Mouse (Mus musculus): Measurements from ENCODE around the gene Rpn1. TPM values are rescaled to one million over a fixed set of nuclear protein-coding genes. Genes with fewer than 3 reads are reported as not detected.
A peak's percentile ranks its signal among the peaks of the same experiment; 100 is the strongest.

The Rpn1 gene
- total and polyA plus RNA-seq, 3 experiments: 67.7 to 114 (median 107) TPM

GRCm38 (mm10) chr6:88083672-88084071 lies 610 bp upstream of the Rpn1 start:
- Histone ChIP-seq H3K27me3 (ENCODE audit: control insufficient read depth, insufficient read depth, low read length) (peaks cover 3% of the 10 kb centered on the region; the same call in 1 of the 2 replicates), H3K4me3 (peak overlapping the region; percentile 97), H3K36me3 (ENCODE audit: control insufficient read depth, insufficient read depth, low read length) (0 out of 2 replicates have a peak, but pooled peaks cover 2% of the 10 kb centered on the region), H3K9ac (ENCODE audit: low read depth, low read length) (no peak overlapping the region), H3K4me1 (ENCODE audit: control insufficient read depth, insufficient read depth, low read length) (peaks cover 6% of the 10 kb centered on the region), H3K27ac (peak overlapping the region; percentile 78), H3K79me2 (replicated peaks; ENCODE audit: control insufficient read depth, insufficient read depth, low read length) (peaks cover 10% of the 10 kb centered on the region)
- TF ChIP-seq EP300 (IDR thresholded peaks at IDR 0.05; ENCODE audit: insufficient read depth, low read depth, low read length) (no peak), CTCF (IDR thresholded peaks at IDR 0.05) (no peak), POLR2A (IDR thresholded peaks at IDR 0.05; ENCODE audit: insufficient read depth, low read depth, low read length) (no peak)
- 60% methylated on average over 3 of the region's 3 CpGs for WGBS
- no peak for DNase-seq
- intact Hi-C loops (cut with DNase I): no loop called here

- H3K9ac ChIP-seq (ENCODE audit: low read depth, low read length): no peak overlapping the region
- DNase-seq: no peak
- WGBS: 87% methylated on average over 1 of the region's 1 CpGs
- peaks cover 2% of the 10 kb centered on the region; the same call in 1 of the 2 replicates for H3K36me3 ChIP-seq (ENCODE audit: control insufficient read depth, insufficient read depth, low read length)
- no peak overlapping the region for H3K4me3 ChIP-seq
- intact Hi-C loops (cut with DNase I): no loop called here
- peaks cover 5% of the 10 kb centered on the region for H3K4me1 ChIP-seq (ENCODE audit: control insufficient read depth, insufficient read depth, low read length)
- TF ChIP-seq EP300 (IDR thresholded peaks at IDR 0.05; ENCODE audit: insufficient read depth, low read depth, low read length): no peak
- peak; percentile 27; the same call in 1 of the 2 replicates for TF ChIP-seq CTCF (IDR thresholded peaks at IDR 0.05)
- H3K27ac ChIP-seq: no peak overlapping the region
- H3K27me3 ChIP-seq (ENCODE audit: control insufficient read depth, insufficient read depth, low read length): no peaks in the 10 kb centered on the region
- peaks cover 12% of the 10 kb centered on the region for H3K79me2 ChIP-seq (replicated peaks; ENCODE audit: control insufficient read depth, insufficient read depth, low read length)
These were observed 4.7 kb downstream of the Rpn1 start for GRCm38 (mm10) chr6:88088971-88089370.

DNA sequence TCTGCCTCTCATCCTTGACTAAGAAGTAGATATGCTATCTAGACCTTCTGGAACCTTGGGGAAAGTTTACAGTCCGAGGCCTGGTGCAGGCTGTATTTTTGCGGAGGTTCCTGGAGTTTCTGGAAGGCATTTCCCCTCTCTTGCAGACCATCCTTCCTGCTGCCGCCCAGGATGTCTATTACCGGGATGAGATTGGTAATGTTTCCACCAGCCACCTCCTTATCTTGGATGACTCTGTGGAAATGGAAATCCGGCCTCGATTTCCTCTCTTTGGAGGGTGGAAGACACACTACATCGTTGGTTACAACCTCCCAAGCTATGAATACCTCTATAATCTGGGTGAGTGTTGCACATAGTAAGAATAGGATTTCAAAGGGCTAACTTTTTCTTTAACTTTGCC lies 11.1 kb downstream of the Rpn1 start:
- H3K4me3 ChIP-seq: no peak overlapping the region
- DNase-seq: no peak

DNA sequence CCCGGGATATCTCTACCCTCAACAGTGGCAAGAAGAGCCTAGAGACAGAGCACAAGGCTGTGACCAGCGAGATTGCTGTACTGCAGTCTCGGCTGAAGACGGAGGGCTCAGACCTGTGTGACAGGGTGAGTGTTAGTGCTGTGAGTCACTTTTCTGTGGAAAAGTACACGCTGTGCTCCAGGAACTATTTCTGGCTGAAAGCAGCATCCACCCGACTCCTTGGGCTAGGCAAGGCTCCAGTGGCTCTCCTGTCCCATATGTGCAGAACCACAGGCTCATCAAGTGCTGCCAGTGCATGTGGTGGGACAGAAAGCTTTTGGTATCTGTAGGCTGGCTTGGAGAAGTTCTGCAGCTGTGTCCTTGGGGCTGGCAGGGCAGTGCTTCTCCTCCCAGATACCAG lies 17.8 kb downstream of the Rpn1 start:
- H3K4me3 ChIP-seq: no peak overlapping the region
- TF ChIP-seq POLR2A (IDR thresholded peaks at IDR 0.05; ENCODE audit: insufficient read depth, low read depth, low read length) (no peak), EP300 (IDR thresholded peaks at IDR 0.05; ENCODE audit: insufficient read depth, low read depth, low read length) (no peak), CTCF (IDR thresholded peaks at IDR 0.05) (no peak)
- H3K27me3 ChIP-seq (ENCODE audit: control insufficient read depth, insufficient read depth, low read length): no peaks in the 10 kb centered on the region
- 87% methylated on average over 6 of the region's 6 CpGs for WGBS
- intact Hi-C loops (cut with DNase I): loop anchor here (10.0 kb wide), 1 partner anchor 337 kb away; no protein-coding TSS in a partner anchor
- H3K9ac ChIP-seq (ENCODE audit: low read depth, low read length): no peak overlapping the region
- no peaks in the 10 kb centered on the region for H3K36me3 ChIP-seq (ENCODE audit: control insufficient read depth, insufficient read depth, low read length)
- no peaks in the 10 kb centered on the region for H3K79me2 ChIP-seq (replicated peaks; ENCODE audit: control insufficient read depth, insufficient read depth, low read length)
- H3K4me1 ChIP-seq (ENCODE audit: control insufficient read depth, insufficient read depth, low read length): peaks cover 4% of the 10 kb centered on the region
- DNase-seq: no peak
- no peak overlapping the region for H3K27ac ChIP-seq

More for the DNA sequence above, 11.1 kb downstream of the Rpn1 start:
- Histone ChIP-seq H3K79me2 (replicated peaks; ENCODE audit: control insufficient read depth, insufficient read depth, low read length) (no peaks in the 10 kb centered on the region), H3K9ac (ENCODE audit: low read depth, low read length) (no peak overlapping the region), H3K27ac (no peak overlapping the region; the same call in 1 of the 2 replicates), H3K27me3 (ENCODE audit: control insufficient read depth, insufficient read depth, low read length) (no peaks in the 10 kb centered on the region), H3K36me3 (ENCODE audit: control insufficient read depth, insufficient read depth, low read length) (peaks cover 10% of the 10 kb centered on the region), H3K4me1 (ENCODE audit: control insufficient read depth, insufficient read depth, low read length) (peaks cover 2% of the 10 kb centered on the region)
- intact Hi-C loops (cut with DNase I): no loop called here
- 34% methylated on average over 7 of the region's 7 CpGs for WGBS
- no peak for TF ChIP-seq EP300 (IDR thresholded peaks at IDR 0.05; ENCODE audit: insufficient read depth, low read depth, low read length)
- no peak for TF ChIP-seq POLR2A (IDR thresholded peaks at IDR 0.05; ENCODE audit: insufficient read depth, low read depth, low read length)
- no peak for TF ChIP-seq CTCF (IDR thresholded peaks at IDR 0.05)

DNA sequence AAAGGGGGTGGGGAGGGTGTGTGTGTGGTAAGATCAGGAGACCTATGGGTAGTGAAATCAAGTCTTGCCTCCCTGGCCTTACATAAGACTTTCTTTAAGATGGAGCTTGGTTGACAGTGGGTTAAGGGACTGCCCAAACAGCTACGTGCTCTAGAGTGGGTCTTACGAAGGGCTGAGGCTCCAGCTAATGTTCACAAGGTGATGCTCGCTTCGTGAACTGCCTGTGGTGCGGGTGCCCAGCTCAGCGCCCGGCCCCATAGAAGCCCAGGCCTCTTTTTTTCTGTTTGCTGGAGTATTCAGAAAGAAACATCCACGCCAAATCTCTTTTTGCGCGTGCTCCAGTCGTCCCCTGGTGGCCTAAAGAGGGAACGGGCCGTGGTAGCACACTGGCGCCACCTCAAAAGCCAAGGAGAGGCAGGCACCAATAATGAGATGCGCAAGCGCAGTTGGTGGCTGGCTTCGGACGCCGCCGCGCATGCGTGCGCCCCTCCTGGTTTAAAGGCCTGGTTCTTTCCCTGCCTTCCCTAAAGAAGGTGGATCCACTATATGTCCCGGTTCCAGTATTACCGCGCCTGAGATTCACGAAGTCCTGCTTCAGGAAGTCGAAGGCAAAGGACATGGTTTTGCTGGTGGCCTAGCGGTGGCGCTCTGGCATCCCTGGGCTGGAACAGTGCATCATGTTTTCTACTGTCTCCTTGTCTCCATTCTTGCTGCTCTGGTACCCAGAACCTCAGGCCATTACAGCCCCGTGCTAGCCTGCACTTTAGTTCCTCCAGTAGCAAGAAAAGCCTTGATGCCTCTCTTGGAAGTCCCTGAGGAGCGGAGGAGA lies 21.7 kb downstream of the Rpn1 start:
- Histone ChIP-seq H3K27me3 (ENCODE audit: control insufficient read depth, insufficient read depth, low read length) (no peaks in the 10 kb centered on the region), H3K4me3 (peak overlapping the region; percentile 25; the same call in 1 of the 2 replicates), H3K9ac (ENCODE audit: low read depth, low read length) (peak overlapping the region; percentile 53), H3K36me3 (ENCODE audit: control insufficient read depth, insufficient read depth, low read length) (no peaks in the 10 kb centered on the region), H3K27ac (peak overlapping the region; percentile 17; the same call in 1 of the 2 replicates), H3K4me1 (ENCODE audit: control insufficient read depth, insufficient read depth, low read length) (peaks cover 4% of the 10 kb centered on the region), H3K79me2 (replicated peaks; ENCODE audit: control insufficient read depth, insufficient read depth, low read length) (no peaks in the 10 kb centered on the region)
- intact Hi-C loops (cut with DNase I): loop anchor here (5.0 to 10.0 kb wide), 3 partner anchors 194 to 341 kb away; partner anchors contain the start of genes Copg1 and Hmces
- peak; percentile 75 for TF ChIP-seq POLR2A (IDR thresholded peaks at IDR 0.05; ENCODE audit: insufficient read depth, low read depth, low read length)
- TF ChIP-seq CTCF (IDR thresholded peaks at IDR 0.05): peak; percentile 94
- peak; percentile 96 for TF ChIP-seq EP300 (IDR thresholded peaks at IDR 0.05; ENCODE audit: insufficient read depth, low read depth, low read length)
- 13% methylated on average over 32 of the region's 32 CpGs for WGBS
- DNase-seq: peak; percentile 85 to 90

All from heart, adult 2 months (tissue).